Mouse (Mus musculus) left cerebral cortex, postnatal 14 days (tissue): ENCODE measurements around the gene Ppox. TPM values are rescaled to one million over a fixed set of nuclear protein-coding genes. Genes with fewer than 3 reads are reported as not detected.
"Not testable (repeated sequence)": the region's sequence is repeated elsewhere in the genome, so short reads cannot be mapped to it uniquely, and the experiment has no call there.

Experiments
- DNase-seq, 2 experiments: peaks; one replicate each; pipeline ENCODE4 v3.0.0; 2021 to 2022; ENCODE audit warnings: low spot score in 2 of 2, mixed read lengths in 1 of 2
- intact Hi-C: fragments of 180-260 bp; cut with DNase I; formaldehyde crosslinking; loops from one replicate; pipeline ENCODE4 v1.15.1; 2025
- long read RNA-seq, 2 experiments: library from polyadenylated mRNA; stranded (forward); transcript quantifications; one replicate each; pipeline ENCODE4 v2.0.0; 2021
- total RNA-seq, 2 experiments: library from RNA; stranded (reverse); gene quantifications; 2 replicates each; pipeline ENCODE4 v1.2.3; 2021

The Ppox gene
- total RNA-seq = 10 to 100 TPM; 20.5 to 23.9 TPM
- long read RNA-seq, experiment 1, partial matches to known transcripts = 4 of 24 reads
- long read RNA-seq, experiment 1, other reads (novel, unspliced or antisense) = 16 of 24 reads
- long read RNA-seq, experiment 2, transcript Ppox-201 (13 exons, 1,821 nt) = major isoform, 5 of 37 reads
- long read RNA-seq, experiment 2, partial matches to known transcripts = 3 of 37 reads
- long read RNA-seq, experiment 2, other reads (novel, unspliced or antisense) = 29 of 37 reads

DNA sequence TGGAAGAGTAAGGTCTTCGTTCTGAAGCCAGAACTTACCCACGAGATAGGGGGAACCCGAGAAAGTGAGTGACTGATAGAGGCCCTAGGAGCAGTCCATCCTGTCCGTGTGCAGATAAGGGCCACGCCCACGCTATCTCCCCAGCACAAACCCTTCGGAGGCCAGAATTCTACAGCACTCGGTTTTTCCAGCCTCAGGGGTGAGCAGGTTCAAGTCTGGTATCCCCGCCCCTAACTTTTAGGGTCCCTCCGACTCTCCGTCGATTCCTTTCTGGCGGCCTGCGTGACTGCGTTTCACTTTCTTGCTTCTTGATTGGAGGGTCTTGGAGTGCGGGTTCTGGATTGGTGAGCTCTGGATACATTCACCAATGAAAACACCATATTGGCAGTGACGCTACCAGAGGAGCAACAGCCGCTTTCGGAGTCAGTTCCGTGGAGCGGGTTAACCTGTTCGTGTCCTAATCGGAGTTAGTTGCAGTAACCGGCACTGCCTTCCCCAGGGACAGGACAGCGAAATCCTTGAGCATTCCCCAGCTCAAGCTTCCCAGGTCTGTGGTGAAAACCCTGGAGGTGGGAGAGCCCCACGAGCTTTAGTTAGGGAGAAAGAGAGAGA is at the start of gene Ppox:
Gene Ppox (minus strand): TSS at position 271 of the 612 bp plus-strand sequence.
- intact Hi-C loops = no loop called here
- DNase-seq = peak; percentile 94 to 98

DNA sequence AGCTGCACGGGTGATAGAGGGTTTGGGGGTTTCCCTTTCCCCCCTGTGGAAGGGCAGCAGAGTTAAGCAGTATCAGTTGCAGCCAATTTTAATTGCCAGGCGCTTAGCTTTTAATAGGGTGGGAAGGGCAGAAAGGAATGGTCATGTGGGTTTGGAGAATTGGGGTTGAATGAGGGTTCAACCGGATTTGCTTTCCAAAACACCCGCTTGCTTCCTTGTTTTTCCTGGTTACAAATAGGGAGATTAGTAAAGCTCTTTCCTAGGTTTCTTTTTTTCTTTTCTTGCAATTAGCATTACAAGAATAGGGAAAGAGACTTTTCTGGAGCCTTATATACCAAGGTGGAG is 49.2 kb upstream of the Ppox start:
- intact Hi-C loops = no loop called here
- no peak for DNase-seq

DNA sequence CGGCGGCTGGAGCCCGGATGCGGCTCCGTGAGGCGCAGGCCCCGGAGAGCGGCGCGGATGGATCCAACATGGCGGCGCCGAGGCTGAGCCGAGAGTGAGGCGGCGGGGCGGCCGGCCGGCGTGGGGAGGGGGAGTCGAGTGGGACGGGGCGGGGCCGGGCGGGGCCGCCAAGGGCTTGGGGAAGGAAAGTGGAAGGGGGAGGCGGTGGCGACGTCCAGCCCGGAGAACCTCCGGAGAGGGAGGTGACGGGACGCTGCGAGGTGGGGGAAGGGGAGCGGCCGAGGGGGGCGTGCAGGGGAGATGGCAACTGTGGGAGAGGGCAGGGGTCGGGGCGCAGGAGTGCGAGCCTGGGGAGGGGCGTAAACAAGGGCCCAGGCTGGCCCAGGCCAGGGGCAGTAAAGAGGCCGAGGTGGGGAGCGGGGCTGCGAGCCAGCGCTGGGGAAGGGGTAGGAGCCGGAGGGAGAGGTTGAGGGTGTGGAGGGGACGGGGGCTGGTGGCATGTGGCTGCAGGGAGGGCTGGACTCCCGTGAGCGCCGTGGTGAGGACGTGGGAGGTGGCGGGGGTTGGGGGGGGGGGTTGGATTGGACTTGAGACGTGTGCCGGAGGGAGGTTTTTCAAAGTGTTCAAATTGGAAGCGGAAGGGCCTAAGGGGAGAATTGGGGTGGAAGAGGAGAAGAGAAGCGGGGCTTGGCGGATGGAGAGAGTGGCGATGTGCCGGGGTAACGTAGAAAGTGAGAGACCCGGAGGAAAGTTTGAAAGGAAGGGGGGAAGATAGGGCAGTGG is 48.6 kb upstream of the Ppox start:
- intact Hi-C loops = loop anchor here (5.0 kb wide), 1 partner anchor 37 kb away; no protein-coding TSS in a partner anchor
- no peak for DNase-seq

DNA sequence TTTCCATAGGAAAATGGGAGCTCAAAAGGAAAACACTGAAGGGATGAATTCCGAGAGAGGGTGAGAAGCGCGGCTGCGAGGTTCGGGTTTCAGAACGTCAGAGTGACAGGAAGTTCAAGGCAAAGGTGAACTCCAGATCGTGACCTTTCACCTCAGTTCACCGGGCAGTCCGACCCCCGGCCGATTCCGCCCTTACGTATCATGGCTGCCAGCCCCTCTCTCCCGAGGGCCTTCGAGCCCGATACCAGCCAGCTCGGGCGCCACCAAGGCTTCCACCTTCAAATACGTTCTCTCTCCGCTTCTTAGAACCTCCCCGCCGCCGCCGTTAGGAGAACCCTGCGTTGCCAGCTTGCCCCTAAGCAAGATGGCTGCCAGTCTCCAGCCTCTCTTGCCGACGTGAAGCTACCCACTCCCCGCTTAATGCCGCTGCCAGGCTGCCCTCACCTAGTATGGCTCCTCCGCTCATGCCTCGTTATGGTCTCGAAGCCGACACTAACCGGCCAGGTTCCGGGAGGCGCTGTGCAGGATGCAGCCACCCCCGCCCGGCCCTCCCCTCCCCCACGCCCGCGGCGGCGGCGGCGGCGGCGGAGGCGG is 48.0 kb upstream of the Ppox start, which contains the start of gene Dedd:
Gene Dedd (plus strand): TSS at position 307 of the 594 bp plus-strand sequence.
- intact Hi-C loops = loop anchor here (5.0 kb wide), 1 partner anchor 37 kb away; no protein-coding TSS in a partner anchor
- DNase-seq = peak; percentile 94 to 96

DNA sequence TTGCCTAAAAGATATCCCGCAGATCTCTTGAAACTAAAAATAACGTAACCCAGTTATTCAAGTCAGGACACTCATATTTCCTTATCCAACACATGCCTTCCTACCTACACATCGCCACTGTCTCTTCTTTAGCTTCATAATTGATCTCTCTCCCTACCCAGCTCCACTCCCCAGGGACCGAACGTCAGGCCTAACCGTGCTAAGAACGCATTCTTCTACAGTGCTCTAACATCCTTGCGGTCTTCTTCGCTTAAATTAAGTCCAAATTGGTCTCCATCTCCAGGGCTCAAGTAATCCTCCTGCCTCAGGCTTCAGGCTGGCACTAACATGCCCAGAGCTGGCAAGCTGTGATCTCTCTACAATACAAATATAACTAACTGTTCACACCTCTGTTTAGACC is 47.3 kb upstream of the Ppox start:
- intact Hi-C loops = loop anchor here (5.0 kb wide), 1 partner anchor 36 kb away; no protein-coding TSS in a partner anchor
- DNase-seq = no peak

DNA sequence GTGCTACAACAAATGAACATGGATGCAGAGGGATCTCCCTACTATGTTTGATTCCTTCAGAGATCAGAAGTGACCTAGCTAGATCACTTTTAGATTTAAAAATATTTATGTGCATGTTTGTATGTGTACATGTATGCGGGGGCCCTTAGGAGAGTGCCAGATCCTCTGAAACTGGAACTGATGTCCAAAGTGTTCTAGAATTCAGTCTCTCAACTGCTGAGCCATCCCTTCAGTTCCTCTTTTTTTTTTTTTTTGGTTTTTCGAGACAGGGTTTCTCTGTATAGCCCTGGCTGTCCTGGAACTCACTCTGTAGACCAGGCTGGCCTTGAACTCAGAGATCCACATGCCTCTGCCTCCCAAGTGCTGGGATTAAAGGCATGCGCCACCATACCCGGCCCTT is 45.6 kb upstream of the Ppox start:
- DNase-seq = not testable (repeated sequence)
- intact Hi-C loops = loop anchor here (5.0 kb wide), 1 partner anchor 34 kb away; no protein-coding TSS in a partner anchor

DNA sequence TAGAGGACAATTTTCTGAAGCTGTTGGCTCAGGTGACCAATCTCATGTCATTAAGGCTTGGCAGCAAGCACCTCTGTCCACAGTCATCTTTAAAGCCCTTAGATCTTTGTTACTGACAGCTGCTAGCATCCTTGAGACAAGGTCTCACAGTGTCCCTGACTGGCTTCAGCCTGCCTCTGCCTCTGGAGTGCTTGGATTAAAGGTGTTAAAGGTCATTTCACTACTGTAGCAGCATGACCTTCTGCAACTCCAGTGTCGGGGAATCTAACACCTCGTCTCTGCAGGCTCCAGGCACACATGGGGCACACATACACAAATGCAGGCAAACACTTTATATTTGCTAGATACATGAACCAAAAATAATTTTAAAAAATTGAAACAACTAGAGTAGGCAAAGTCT is 44.6 kb upstream of the Ppox start:
- no peak for DNase-seq
- intact Hi-C loops = loop anchor here (5.0 kb wide), 1 partner anchor 33 kb away; no protein-coding TSS in a partner anchor

DNA sequence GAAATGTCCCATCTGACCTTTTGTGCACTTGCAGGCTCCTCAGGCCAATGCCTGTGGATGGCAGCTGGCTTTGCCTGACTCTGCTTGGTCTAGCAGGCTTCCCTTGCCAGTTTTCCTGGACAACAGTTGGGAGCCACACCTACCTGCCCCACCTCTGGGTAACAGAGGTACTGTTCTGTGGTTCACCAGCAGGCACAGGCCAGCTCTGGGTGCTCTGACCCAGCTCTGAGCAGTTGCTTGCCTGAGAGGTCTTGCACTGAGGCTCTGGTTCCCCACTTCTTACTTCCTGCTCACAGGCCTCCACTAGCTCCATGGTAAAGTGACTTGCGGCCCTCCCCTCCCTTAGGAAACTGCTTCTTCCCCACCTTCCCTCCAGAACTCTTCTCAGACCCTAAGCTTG is 41.0 kb upstream of the Ppox start:
- DNase-seq = no peak
- intact Hi-C loops = no loop called here

DNA sequence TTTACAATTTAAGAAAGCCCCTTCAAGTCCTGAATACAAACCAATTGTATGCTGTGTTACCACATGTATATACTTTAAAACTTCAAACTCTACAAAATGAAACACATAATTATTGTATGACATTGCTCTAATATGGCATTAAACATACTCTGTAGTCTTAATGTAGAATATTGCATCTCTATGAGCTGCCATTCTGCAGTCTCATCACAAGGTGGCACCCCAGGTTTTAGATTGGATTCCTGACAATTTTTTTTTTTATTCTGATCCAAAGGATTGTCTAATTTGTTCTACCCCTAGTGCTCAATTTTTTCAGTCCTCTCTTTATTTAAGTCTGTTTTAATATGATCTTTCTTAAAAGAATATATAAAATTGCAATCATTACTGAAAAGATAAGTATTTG is 40.4 kb upstream of the Ppox start:
- DNase-seq = peak in 1 of 2 experiments; percentile 46
- intact Hi-C loops = no loop called here

DNA sequence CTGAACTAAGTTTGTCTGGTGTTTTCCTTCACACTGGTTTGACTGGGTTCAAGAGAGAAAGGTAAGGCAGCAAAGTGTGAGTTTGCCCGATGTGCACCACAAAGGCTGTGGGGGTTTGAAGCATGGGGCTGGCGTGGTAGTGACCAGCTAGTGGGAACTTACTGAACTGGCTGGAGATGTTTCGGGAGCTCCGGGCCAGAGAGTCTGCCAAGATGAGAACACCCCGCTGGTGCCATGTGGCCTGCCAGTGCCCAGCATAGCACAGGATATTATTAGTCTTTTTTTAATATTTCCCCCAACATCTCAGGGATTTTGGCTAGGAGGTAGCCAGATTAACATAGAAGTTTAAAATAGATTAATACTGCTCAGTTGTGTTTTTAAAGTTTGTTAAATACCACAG is 39.2 kb upstream of the Ppox start:
- no peak for DNase-seq
- intact Hi-C loops = no loop called here

DNA sequence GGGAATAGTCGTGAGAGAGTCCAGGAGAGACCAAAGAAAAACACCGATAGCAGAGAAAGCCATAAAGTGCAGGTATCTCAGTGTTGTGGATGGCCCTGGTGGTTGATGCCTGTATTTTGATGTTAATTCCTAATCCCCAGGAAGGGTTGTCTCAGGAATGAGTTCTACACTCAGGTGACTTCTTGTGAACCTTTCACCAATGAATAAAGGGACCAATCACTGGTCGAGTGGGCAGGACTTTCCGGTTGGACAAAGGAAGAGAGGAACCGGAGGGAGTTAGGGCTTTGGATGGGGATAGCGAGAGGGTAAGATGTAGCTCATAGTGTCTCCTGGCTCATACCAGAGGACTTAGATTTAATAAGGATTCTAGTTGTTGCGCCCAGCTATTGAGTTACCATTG is 38.8 kb upstream of the Ppox start:
- intact Hi-C loops = no loop called here
- DNase-seq = no peak

DNA sequence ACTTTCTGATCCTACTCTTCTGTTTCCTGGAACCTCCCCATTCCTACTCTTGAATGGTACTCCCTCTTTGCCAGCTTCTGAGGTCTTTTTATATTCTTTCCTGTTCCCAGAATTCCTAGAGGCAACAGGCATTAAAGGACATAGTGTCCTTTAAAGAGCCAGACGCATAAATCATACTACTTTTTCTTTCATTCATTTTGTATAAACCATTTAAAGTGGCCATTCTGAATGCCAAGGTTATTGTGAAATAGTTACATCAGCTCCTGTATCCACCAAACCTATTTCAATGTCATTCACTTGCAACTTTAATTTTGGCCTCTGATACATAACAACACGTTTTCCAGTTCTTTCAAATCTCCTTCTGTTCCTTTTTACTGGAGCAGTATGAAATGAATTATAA is 28.3 kb upstream of the Ppox start:
- intact Hi-C loops = no loop called here
- no peak for DNase-seq

DNA sequence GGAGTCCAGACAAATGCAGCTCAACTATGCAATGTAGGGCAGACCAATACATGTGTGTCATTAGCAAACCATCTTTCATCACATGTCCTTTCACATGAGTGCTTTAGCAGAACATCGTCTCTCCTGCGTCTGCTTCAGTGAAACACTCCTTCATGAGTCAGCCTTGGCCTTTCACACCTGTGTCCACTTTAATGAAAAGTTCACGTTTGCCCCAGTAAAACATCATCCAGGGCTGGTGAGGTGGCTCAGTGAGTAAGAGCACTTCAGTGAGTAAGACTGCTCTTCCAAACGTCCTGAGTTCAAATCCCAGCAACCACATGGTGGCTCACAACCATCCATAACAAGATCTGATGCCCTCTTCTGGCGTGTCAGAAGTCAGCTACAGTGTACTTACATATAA is 25.2 kb upstream of the Ppox start:
- DNase-seq, intact Hi-C loops: not testable (repeated sequence)

DNA sequence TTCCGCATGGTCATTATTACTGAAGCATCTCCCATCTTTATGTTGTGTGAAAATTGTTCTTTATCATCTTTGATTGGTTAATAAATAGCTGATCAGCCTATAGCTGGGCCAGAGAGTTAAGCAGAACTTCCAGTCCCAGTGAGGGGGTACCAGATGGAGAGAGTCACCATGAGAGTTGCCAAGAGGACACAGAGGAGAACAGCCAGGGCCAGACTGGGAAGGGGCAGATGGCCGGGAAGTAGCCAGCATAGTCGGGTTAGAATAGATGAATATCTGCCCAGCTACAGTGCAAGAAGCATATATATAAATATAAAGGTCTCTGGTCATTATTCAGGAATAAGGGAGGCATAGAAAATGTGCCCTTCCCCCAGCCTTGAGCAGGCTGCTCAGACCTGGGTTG is 17.2 kb upstream of the Ppox start:
- DNase-seq = no peak
- intact Hi-C loops = no loop called here

DNA sequence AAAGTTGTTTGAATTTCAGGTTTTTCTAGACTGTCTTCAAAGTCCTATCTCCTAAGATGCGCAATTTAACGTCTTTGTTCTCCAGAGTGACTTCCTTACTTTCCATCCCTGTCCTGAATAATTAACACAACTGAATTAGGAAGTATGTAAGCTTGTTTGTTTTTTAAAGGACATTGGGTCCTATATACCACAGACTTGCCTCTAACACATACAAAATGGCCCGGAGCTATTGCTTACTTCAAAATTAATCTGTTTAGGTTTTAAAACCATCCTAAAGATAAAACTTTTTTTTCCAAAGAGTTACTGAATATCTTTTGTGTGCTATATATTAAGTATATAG is 14.0 kb upstream of the Ppox start:
- intact Hi-C loops = no loop called here
- no peak for DNase-seq

DNA sequence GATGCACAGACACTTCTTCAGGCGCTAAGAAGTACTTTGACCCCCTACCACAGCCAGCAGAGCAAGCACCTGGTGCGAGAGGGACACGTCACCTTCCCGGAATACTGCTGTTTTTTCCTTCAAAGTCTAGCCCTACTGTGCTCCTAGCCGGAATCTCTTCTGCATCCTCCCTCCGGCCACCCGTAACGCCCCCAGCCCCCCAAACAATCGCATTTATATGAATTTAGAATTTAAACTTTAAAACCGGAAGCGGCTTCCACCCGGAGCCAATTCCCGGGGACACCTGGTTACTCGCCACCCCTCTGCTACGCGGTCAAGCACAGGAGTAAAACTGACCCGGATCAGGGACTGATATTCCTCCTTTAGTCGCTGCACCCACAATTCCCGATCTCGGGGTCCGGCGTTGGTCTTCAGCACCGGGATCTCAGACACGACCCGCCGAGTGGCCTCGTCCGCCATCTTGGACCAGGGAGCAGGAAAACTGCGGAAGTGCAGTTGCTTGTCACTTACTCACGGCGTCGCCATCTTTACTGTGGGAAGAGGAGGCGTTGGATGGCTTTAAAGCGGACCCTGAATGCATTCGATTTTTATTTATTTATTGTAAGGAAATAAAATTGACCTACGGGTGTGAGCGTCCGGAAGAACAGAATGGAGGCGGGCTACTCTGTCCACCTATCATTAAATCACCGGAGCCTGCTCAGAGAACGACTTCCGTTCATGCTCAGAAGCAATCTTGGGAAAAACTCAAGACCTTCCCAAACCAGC is 13.5 kb upstream of the Ppox start, which contains the start of gene Ufc1:
Gene Ufc1 (minus strand): TSS at position 727 of the 765 bp plus-strand sequence.
- DNase-seq = peak; percentile 81 to 84
- intact Hi-C loops = loop anchor here (5.0 kb wide), 1 partner anchor 33 kb away; the partner anchor contains the start of gene Dedd

DNA sequence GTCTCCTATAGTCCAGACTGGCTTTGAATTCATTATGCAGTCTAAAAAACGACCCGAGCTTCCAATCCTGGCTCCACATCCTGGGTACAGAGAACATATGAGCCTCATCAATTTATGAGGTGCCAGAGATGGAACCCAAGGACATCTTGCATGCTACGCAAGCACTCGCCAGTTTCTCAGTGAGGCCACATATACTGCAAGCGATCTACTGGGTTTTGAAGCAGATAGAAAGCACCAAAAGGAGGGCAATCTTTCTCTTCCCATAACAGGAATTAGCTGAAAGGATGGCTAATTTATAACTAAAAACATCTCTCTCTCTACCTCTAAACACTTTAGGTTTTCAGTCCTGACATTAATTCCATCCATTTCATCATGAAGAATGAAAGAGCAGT is 12.9 kb upstream of the Ppox start:
- no peak for DNase-seq
- intact Hi-C loops = loop anchor here (5.0 kb wide), 1 partner anchor 33 kb away; the partner anchor contains the start of gene Dedd

DNA sequence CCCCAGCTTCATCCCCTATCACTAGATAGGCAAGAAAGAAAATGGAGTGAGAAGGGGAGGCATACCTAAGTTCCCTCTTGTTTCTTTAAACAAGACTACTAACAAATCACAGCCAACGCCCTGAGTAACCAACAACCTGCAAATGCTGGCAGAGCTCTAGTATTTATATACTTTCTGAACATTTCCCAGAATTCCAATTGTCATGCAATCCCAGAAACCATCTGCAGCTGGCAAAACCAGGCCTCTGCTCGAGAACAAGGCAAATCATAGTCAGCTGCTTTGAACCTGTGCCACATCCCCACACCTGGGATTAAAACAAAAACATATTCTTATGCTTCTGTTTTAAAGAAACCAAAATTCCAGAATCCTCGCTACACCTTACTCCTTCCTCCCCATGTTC is 12.4 kb upstream of the Ppox start:
- intact Hi-C loops = loop anchor here (5.0 kb wide), 1 partner anchor 34 kb away; the partner anchor contains the start of gene Dedd
- DNase-seq = peak in 1 of 2 experiments; percentile 57

DNA sequence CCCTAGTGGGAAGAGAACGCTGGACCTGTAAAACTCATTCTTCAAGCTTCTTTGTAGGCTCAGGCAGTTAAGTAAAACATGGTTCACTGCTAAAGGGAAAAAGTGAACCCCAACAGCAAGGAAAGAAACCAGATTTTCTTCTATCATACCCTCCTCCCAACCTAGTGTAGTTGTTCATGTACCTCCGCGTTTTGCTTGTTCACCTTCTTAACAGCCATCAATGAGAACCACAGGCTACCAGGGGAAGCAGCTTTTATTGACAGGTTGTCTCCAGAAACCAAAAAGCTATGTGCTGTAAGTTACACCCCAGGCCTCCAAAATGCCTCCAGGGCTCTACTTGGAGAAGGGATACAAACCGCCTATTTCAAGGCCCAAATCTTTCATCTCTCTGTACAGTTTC is 7.3 kb upstream of the Ppox start:
- intact Hi-C loops = no loop called here
- DNase-seq = no peak
